Mouse (Mus musculus) urinary bladder, adult 2 months (tissue): ENCODE measurements around the gene 4930523C07Rik. TPM values are rescaled to one million over a fixed set of nuclear protein-coding genes. Genes with fewer than 3 reads are reported as not detected.

ENCODE experiments used
- DNase-seq: peaks from one replicate; pipeline ENCODE4 v3.0.0; 2022; ENCODE audit warnings: low spot score
- polyA plus RNA-seq: library from polyadenylated mRNA; depleted of rRNA; stranded (reverse); fragments of >200 nt; gene quantifications from 2 replicates; pipeline ENCODE4 v1.2.3, GENCODE M21; 2012; rRNA removed

4930523C07Rik gene
- polyA plus RNA-seq, 1 experiment: 24.9 TPM

GRCm38 (mm10) chr1:160099659-160100302 lies 55.6 kb downstream of the 4930523C07Rik start:
- DNase-seq: no peak

- DNase-seq: no peak
Measured at GRCm38 (mm10) chr1:160100996-160101395, 56.8 kb downstream of the 4930523C07Rik start.

GRCm38 (mm10) chr1:160105426-160105825 lies 61.2 kb downstream of the 4930523C07Rik start:
- DNase-seq: no peak

- DNase-seq: no peak
Measured at GRCm38 (mm10) chr1:160108604-160109003, 64.4 kb downstream of the 4930523C07Rik start.

GRCm38 (mm10) chr1:160123957-160124356 lies 79.8 kb downstream of the 4930523C07Rik start:
- DNase-seq: no peak

Other genes starting within 250 kb of the 4930523C07Rik start
- gene Tnn, start 109.2 kb downstream of the 4930523C07Rik start, polyA plus RNA-seq: 0.17 and 0.19 TPM in 2 replicates
- 58.0 and 73.3 TPM in 2 replicates for gene Mrps14, start 150.8 kb downstream of the 4930523C07Rik start, polyA plus RNA-seq
- gene Cacybp, start 168.5 kb downstream of the 4930523C07Rik start, polyA plus RNA-seq: 27.4 and 30.1 TPM in 2 replicates